Mouse (Mus musculus) bone marrow macrophage, adult 2 months (primary cell): ENCODE data around the gene Emc3.

ENCODE experiments used
- CTCF ChIP-seq: IDR thresholded peaks from 2 replicates; pipeline ENCODE4 v1.5.1; 2012; ENCODE audit warnings: low read depth, mild to moderate bottlenecking, low read length, moderate library complexity
- POLR2A ChIP-seq: IDR thresholded peaks from 2 replicates; pipeline ENCODE4 v1.6.1; 2012; ENCODE audit warnings: mild to moderate bottlenecking, low read depth, low read length, borderline replicate concordance

GRCm38 (mm10) chr6:113530932-113531839 lies at the start of gene Emc3, which contains the start of gene Fancd2:
- TF ChIP-seq CTCF (no peak), POLR2A (no peak)
